Mouse (Mus musculus): ENCODE data around the gene Slc25a21. TPM values are rescaled to one million over a fixed set of nuclear protein-coding genes. Genes with fewer than 3 reads are reported as not detected.

Slc25a21 gene
- polyA plus RNA-seq, 1 experiment from 2014 or later, result 0.08 TPM

DNA sequence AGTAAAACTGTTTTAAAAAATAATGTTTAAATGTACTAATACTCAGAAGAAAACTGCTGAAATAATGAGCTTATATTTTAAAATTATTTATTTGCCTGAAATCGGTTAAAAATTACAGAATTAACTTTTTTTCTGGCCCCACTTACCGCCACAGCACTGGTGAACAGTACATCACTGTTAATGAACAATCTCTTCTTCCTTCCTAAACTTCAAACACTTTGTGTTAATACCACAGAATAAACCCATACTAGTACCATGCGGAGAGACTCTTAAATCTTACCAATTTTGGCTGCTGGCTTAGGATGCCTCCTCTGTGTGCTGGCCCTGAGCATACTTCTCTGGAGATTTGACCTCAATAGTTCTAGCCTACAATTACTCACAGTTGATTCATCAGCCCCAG, 4.6 kb upstream of the Slc25a21 start:
- WGBS, result 89% methylated on average over 3 of the region's 3 CpGs
- no peaks in the 10 kb centered on the region for H3K4me1 ChIP-seq (replicated peaks; ENCODE audit: control insufficient read depth, insufficient read depth, low read length)
- H3K27me3 ChIP-seq (replicated peaks; ENCODE audit: control insufficient read depth, insufficient read depth, low read length), result no peaks in the 10 kb centered on the region
- H3K27ac ChIP-seq (ENCODE audit: low read depth, low read length), result no peak overlapping the region
- H3K9ac ChIP-seq (ENCODE audit: low read depth, low read length), result no peak overlapping the region
- H3K36me3 ChIP-seq (ENCODE audit: control insufficient read depth, insufficient read depth), result no peaks in the 10 kb centered on the region
- no peak overlapping the region for H3K4me3 ChIP-seq (ENCODE audit: low read depth, low read length)
- ATAC-seq, result no peak
- no peak overlapping the region for H3K4me2 ChIP-seq (replicated peaks; ENCODE audit: low read depth)
- no peaks in the 10 kb centered on the region for H3K9me3 ChIP-seq (ENCODE audit: control insufficient read depth)
- no peak for TF ChIP-seq CTCF (IDR thresholded peaks at IDR 0.05; ENCODE audit: low read depth)

DNA sequence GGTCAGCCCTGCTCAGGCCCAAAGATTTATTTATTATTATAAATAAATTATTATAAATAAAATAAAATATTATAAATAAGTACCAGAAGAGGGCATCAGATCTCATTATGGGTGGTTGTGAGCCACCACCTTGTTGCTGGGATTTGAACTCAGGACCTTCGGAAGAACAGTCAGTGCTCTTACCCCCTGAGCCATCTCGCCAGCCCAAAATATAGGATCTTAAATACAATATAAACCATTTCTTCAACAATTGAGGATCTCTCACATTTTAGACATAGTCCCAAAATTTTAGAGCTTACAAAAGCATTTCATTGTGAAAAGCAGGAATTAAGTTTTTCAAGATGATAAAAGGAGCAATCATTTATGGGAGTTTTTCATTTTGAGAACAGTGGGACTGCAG, 2.2 kb upstream of the Slc25a21 start:
- TF ChIP-seq CTCF (IDR thresholded peaks at IDR 0.05; ENCODE audit: low read depth), result no peak
- ATAC-seq, result no peak
- H3K27me3 ChIP-seq (replicated peaks; ENCODE audit: control insufficient read depth, insufficient read depth, low read length), result peaks cover 3% of the 10 kb centered on the region; the same call in 1 of the 2 replicates

GRCm38 (mm10) chr12:57198269-57198668, 997 bp upstream of the Slc25a21 start:
- Histone ChIP-seq H3K36me3 (ENCODE audit: control insufficient read depth, insufficient read depth) (no peaks in the 10 kb centered on the region), H3K9ac (ENCODE audit: low read depth, low read length) (no peak overlapping the region)

More for the DNA sequence above, 2.2 kb upstream of the Slc25a21 start:
- no peaks in the 10 kb centered on the region for H3K36me3 ChIP-seq (ENCODE audit: control insufficient read depth, insufficient read depth)
- no peak overlapping the region for H3K4me3 ChIP-seq (ENCODE audit: low read depth, low read length)
- H3K4me1 ChIP-seq (replicated peaks; ENCODE audit: control insufficient read depth, insufficient read depth, low read length), result no peaks in the 10 kb centered on the region
- no peak overlapping the region for H3K27ac ChIP-seq (ENCODE audit: low read depth, low read length)
- H3K4me2 ChIP-seq (replicated peaks; ENCODE audit: low read depth), result no peak overlapping the region
- WGBS, result 95% methylated on average over 2 of the region's 2 CpGs
- no peak overlapping the region for H3K9ac ChIP-seq (ENCODE audit: low read depth, low read length)
- no peaks in the 10 kb centered on the region for H3K9me3 ChIP-seq (ENCODE audit: control insufficient read depth)

DNA sequence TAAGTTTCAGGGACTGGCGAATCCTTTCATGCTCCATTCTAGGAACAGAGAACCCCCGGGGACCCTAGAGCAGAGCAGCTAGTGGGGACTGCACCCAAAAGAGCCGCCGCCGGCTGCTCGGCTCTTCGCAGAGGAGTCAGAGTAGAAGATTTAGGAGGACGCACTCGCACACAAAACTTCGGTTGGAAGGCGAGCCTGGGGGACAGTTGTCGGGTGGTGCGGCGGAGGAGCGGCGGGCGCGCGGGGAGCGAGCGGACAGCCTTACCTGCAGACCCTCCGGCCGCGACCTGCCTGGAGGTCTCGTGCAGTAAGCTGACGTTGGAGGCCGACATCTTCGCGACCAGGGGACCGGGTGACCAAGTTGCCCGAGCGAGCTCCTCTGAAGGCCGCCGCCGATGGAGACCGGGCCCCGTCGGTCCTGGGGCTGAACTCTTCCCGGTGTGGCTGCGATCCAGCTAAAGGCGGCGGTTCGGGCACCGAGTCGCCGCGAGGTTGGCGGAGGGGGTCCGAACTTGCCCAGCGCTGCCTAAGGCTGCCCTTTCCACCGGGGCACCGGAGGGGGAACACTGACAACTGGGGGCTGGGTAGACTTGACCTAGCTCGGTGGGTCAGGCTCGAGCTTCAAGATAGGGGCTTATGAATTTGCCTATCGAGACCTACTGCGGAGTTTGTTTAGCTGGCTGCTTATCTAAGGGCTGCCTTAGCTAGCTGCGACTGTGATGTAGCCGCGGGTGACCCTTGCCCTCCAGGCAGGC, 487 bp downstream of the Slc25a21 start:
- WGBS, result 3% methylated on average over 56 of the region's 59 CpGs
- peak overlapping the region; percentile 87 for H3K4me2 ChIP-seq (replicated peaks; ENCODE audit: low read depth)
- H3K4me1 ChIP-seq (replicated peaks; ENCODE audit: control insufficient read depth, insufficient read depth, low read length), result no peaks in the 10 kb centered on the region
- H3K27me3 ChIP-seq (replicated peaks; ENCODE audit: control insufficient read depth, insufficient read depth, low read length), result peaks cover 3% of the 10 kb centered on the region; the same call in 1 of the 2 replicates
- no peak for TF ChIP-seq CTCF (IDR thresholded peaks at IDR 0.05; ENCODE audit: low read depth)
- H3K9me3 ChIP-seq (ENCODE audit: control insufficient read depth), result no peaks in the 10 kb centered on the region
- H3K4me3 ChIP-seq (ENCODE audit: low read depth, low read length), result peak overlapping the region; percentile 53
- peak; percentile 31; the same call in 1 of the 2 replicates for ATAC-seq
- no peak overlapping the region for H3K27ac ChIP-seq (ENCODE audit: low read depth, low read length)
- no peaks in the 10 kb centered on the region for H3K36me3 ChIP-seq (ENCODE audit: control insufficient read depth, insufficient read depth)
- H3K9ac ChIP-seq (ENCODE audit: low read depth, low read length), result peak overlapping the region; percentile 37

More at GRCm38 (mm10) chr12:57198269-57198668, 997 bp upstream of the Slc25a21 start:
- Histone ChIP-seq H3K27ac (ENCODE audit: low read depth, low read length) (no peak overlapping the region), H3K4me1 (replicated peaks; ENCODE audit: control insufficient read depth, insufficient read depth, low read length) (no peaks in the 10 kb centered on the region), H3K4me2 (replicated peaks; ENCODE audit: low read depth) (no peak overlapping the region), H3K4me3 (ENCODE audit: low read depth, low read length) (no peak overlapping the region), H3K27me3 (replicated peaks; ENCODE audit: control insufficient read depth, insufficient read depth, low read length) (peaks cover 3% of the 10 kb centered on the region; the same call in 1 of the 2 replicates), H3K9me3 (ENCODE audit: control insufficient read depth) (no peaks in the 10 kb centered on the region)
- no peak for ATAC-seq
- TF ChIP-seq CTCF (IDR thresholded peaks at IDR 0.05; ENCODE audit: low read depth), result no peak

GRCm38 (mm10) chr12:57196286-57196607, 1.0 kb downstream of the Slc25a21 start:
- H3K9me3 ChIP-seq (ENCODE audit: control insufficient read depth), result no peaks in the 10 kb centered on the region
- ATAC-seq, result no peak
- WGBS, result 30% methylated on average over 8 of the region's 8 CpGs
- H3K27ac ChIP-seq (ENCODE audit: low read depth, low read length), result no peak overlapping the region
- no peak overlapping the region for H3K9ac ChIP-seq (ENCODE audit: low read depth, low read length)
- peak overlapping the region; percentile 87 for H3K4me2 ChIP-seq (replicated peaks; ENCODE audit: low read depth)
- no peaks in the 10 kb centered on the region for H3K36me3 ChIP-seq (ENCODE audit: control insufficient read depth, insufficient read depth)
- H3K4me1 ChIP-seq (replicated peaks; ENCODE audit: control insufficient read depth, insufficient read depth, low read length), result no peaks in the 10 kb centered on the region
- peak overlapping the region; percentile 53 for H3K4me3 ChIP-seq (ENCODE audit: low read depth, low read length)
- peaks cover 3% of the 10 kb centered on the region; the same call in 1 of the 2 replicates for H3K27me3 ChIP-seq (replicated peaks; ENCODE audit: control insufficient read depth, insufficient read depth, low read length)
- no peak for TF ChIP-seq CTCF (IDR thresholded peaks at IDR 0.05; ENCODE audit: low read depth)

DNA sequence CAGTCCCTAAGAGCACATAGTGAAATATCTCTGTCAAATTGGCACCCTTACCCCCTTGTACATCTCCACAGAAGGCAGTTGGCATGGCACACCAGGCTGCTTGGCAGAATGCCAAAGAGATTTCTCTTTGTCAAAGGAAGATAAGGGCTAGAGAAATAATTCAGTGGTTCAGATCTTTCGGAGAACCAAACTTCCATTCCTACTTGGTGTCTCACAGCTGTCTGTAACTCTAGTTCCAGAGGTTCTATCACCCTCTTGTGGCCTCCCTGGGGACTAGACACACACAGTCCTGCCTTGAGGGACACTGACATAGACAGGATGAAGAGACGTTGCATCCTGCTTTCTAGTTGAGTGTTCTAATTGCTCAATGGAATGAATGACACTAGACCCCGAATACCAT, 2.7 kb downstream of the Slc25a21 start:
- Histone ChIP-seq H3K4me1 (replicated peaks; ENCODE audit: control insufficient read depth, insufficient read depth, low read length) (no peaks in the 10 kb centered on the region), H3K9me3 (ENCODE audit: control insufficient read depth) (no peaks in the 10 kb centered on the region), H3K4me2 (replicated peaks; ENCODE audit: low read depth) (no peak overlapping the region), H3K9ac (ENCODE audit: low read depth, low read length) (no peak overlapping the region), H3K27ac (ENCODE audit: low read depth, low read length) (no peak overlapping the region), H3K27me3 (replicated peaks; ENCODE audit: control insufficient read depth, insufficient read depth, low read length) (peaks cover 8% of the 10 kb centered on the region), H3K4me3 (ENCODE audit: low read depth, low read length) (no peak overlapping the region), H3K36me3 (ENCODE audit: control insufficient read depth, insufficient read depth) (no peaks in the 10 kb centered on the region)
- WGBS, result 24% methylated on average over 3 of the region's 3 CpGs
- ATAC-seq, result no peak
- peak; percentile 65 for TF ChIP-seq CTCF (IDR thresholded peaks at IDR 0.05; ENCODE audit: low read depth)
